Mouse (Mus musculus): ENCODE measurements at regions not wholly inside any gene's neighbourhood (a gene's known extent, or its start where the extent isn't known, plus 50 kb on each side); places are given as distances from the start of the nearest gene placed in this dataset.
A peak's percentile ranks its signal among the peaks of the same experiment; 100 is the strongest.

- Histone ChIP-seq H3K4me2 (no peak overlapping the region), H3K36me3 (no peaks in the 10 kb centered on the region), H3K9me3 (replicated peaks) (no peaks in the 10 kb centered on the region), H3K27ac (replicated peaks) (no peak overlapping the region), H3K4me3 (replicated peaks) (no peak overlapping the region), H3K9ac (replicated peaks) (no peak overlapping the region), H3K27me3 (replicated peaks) (peaks cover 4% of the 10 kb centered on the region; the same call in 1 of the 2 replicates), H3K4me1 (no peaks in the 10 kb centered on the region)
- 12% methylated on average over 3 of the region's 3 CpGs for WGBS
- ATAC-seq (ENCODE audit: low FRiP score): no peak
These were observed 68.7 kb downstream of the Atoh1 start for GRCm38 (mm10) chr6:64797600-64797999.

GRCm38 (mm10) chr6:64798804-64799203, 69.9 kb downstream of the Atoh1 start:
- no peaks in the 10 kb centered on the region for H3K36me3 ChIP-seq
- peak overlapping the region; percentile 90 for H3K4me2 ChIP-seq
- no peak overlapping the region for H3K27ac ChIP-seq (replicated peaks)
- ATAC-seq (ENCODE audit: low FRiP score): no peak
- H3K9ac ChIP-seq (replicated peaks): peak overlapping the region; percentile 26; the same call in 1 of the 2 replicates
- H3K4me3 ChIP-seq (replicated peaks): peak overlapping the region; percentile 47
- 49% methylated on average over 5 of the region's 5 CpGs for WGBS
- no peaks in the 10 kb centered on the region for H3K4me1 ChIP-seq
- no peaks in the 10 kb centered on the region for H3K9me3 ChIP-seq (replicated peaks)
- H3K27me3 ChIP-seq (replicated peaks): peaks cover 4% of the 10 kb centered on the region; the same call in 1 of the 2 replicates

GRCm38 (mm10) chr6:64799306-64800001, 70.5 kb downstream of the Atoh1 start:
- ATAC-seq (ENCODE audit: low FRiP score): peak; percentile 84
- WGBS: 4% methylated on average over 22 of the region's 22 CpGs
- H3K4me1 ChIP-seq: no peaks in the 10 kb centered on the region
- H3K9me3 ChIP-seq (replicated peaks): no peaks in the 10 kb centered on the region
- peaks cover 4% of the 10 kb centered on the region; the same call in 1 of the 2 replicates for H3K27me3 ChIP-seq (replicated peaks)
- peak overlapping the region; percentile 47 for H3K4me3 ChIP-seq (replicated peaks)
- H3K27ac ChIP-seq (replicated peaks): no peak overlapping the region
- H3K9ac ChIP-seq (replicated peaks): peak overlapping the region; percentile 26
- H3K36me3 ChIP-seq: no peaks in the 10 kb centered on the region
- peak overlapping the region; percentile 90 for H3K4me2 ChIP-seq

GRCm38 (mm10) chr6:64800965-64801364, 72.0 kb downstream of the Atoh1 start:
- Histone ChIP-seq H3K9me3 (replicated peaks) (no peaks in the 10 kb centered on the region), H3K27ac (replicated peaks) (no peak overlapping the region), H3K4me1 (no peaks in the 10 kb centered on the region), H3K27me3 (replicated peaks) (peaks cover 4% of the 10 kb centered on the region; the same call in 1 of the 2 replicates), H3K4me3 (replicated peaks) (no peak overlapping the region), H3K9ac (replicated peaks) (no peak overlapping the region), H3K4me2 (no peak overlapping the region), H3K36me3 (no peaks in the 10 kb centered on the region)
- 52% methylated on average over 3 of the region's 3 CpGs for WGBS
- ATAC-seq (ENCODE audit: low FRiP score): no peak

GRCm38 (mm10) chr6:64815115-64815514, 86.2 kb downstream of the Atoh1 start:
- 92% methylated on average over 1 of the region's 1 CpGs for WGBS
- Histone ChIP-seq H3K4me1 (no peaks in the 10 kb centered on the region), H3K27ac (replicated peaks) (no peak overlapping the region), H3K9ac (replicated peaks) (no peak overlapping the region), H3K36me3 (no peaks in the 10 kb centered on the region), H3K27me3 (replicated peaks) (no peaks in the 10 kb centered on the region), H3K4me2 (no peak overlapping the region), H3K4me3 (replicated peaks) (no peak overlapping the region), H3K9me3 (replicated peaks) (no peaks in the 10 kb centered on the region)
- no peak for ATAC-seq (ENCODE audit: low FRiP score)

- Histone ChIP-seq H3K4me3 (replicated peaks) (no peak overlapping the region), H3K27me3 (replicated peaks) (no peaks in the 10 kb centered on the region), H3K27ac (replicated peaks) (no peak overlapping the region), H3K4me1 (no peaks in the 10 kb centered on the region), H3K9me3 (replicated peaks) (no peaks in the 10 kb centered on the region), H3K9ac (replicated peaks) (no peak overlapping the region), H3K36me3 (no peaks in the 10 kb centered on the region), H3K4me2 (no peak overlapping the region)
- WGBS: 30% methylated on average over 4 of the region's 4 CpGs
- ATAC-seq (ENCODE audit: low FRiP score): no peak
These were observed 120.2 kb downstream of the Atoh1 start for GRCm38 (mm10) chr6:64849097-64849648.

GRCm38 (mm10) chr6:64862901-64863300, 134.0 kb downstream of the Atoh1 start:
- H3K27ac ChIP-seq (replicated peaks): no peak overlapping the region
- H3K9me3 ChIP-seq (replicated peaks): no peaks in the 10 kb centered on the region
- no peak overlapping the region for H3K9ac ChIP-seq (replicated peaks)
- WGBS: 87% methylated on average over 4 of the region's 4 CpGs
- no peaks in the 10 kb centered on the region for H3K36me3 ChIP-seq
- no peak for ATAC-seq (ENCODE audit: low FRiP score)
- no peak overlapping the region for H3K4me2 ChIP-seq
- H3K4me1 ChIP-seq: no peaks in the 10 kb centered on the region
- no peak overlapping the region for H3K4me3 ChIP-seq (replicated peaks)
- H3K27me3 ChIP-seq (replicated peaks): no peaks in the 10 kb centered on the region

- no peak overlapping the region for H3K4me3 ChIP-seq (replicated peaks)
- H3K9ac ChIP-seq (replicated peaks): no peak overlapping the region
- H3K9me3 ChIP-seq (replicated peaks): no peaks in the 10 kb centered on the region
- H3K4me2 ChIP-seq: no peak overlapping the region
- no peaks in the 10 kb centered on the region for H3K36me3 ChIP-seq
- H3K4me1 ChIP-seq: no peaks in the 10 kb centered on the region
- no peak for ATAC-seq (ENCODE audit: low FRiP score)
- H3K27me3 ChIP-seq (replicated peaks): no peaks in the 10 kb centered on the region
- no peak overlapping the region for H3K27ac ChIP-seq (replicated peaks)
- 88% methylated on average over 5 of the region's 5 CpGs for WGBS
These were observed 146.0 kb upstream of the Smarcad1 start for GRCm38 (mm10) chr6:64896420-64896819.

Measured in neural tube, embryonic 15.5 days (tissue).